8 mouse cellular contexts compared by ENCODE assay signal in the genomic region with DNA sequence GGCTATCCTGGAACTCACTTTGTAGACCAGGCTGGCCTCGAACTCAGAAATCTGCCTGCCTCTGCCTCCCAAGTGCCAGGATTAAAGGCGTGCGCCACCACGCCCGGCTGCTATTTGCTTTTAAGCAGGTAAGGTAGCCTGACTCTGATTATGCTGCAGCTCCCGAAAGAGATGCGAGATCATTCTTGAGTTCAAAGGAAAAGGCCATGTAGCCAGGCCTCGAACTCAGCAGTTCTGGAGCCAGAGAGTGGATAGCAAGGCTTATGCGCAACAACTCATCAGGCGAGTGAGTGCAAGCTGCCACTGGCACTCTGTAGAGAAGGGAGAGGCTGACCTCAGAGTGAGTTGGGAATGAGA. TPM values are rescaled to one million over a fixed set of nuclear protein-coding genes. Genes with fewer than 3 reads are reported as not detected.
DNase-seq lines count a peak whose midpoint lies in the region; ATAC-seq and TF ChIP-seq lines count a peak whose summit lies in the region.

No protein-coding gene starts in this region.

- WGBS in heart, adult 2 months = 85% methylated on average over 10 of the region's 10 CpGs
- WGBS in forebrain, embryonic 12.5 days = 84% methylated on average over 10 of the region's 10 CpGs
- WGBS in liver, embryonic 14.5 days (ENCODE audit: insufficient replicate concordance) = 77% methylated on average over 10 of the region's 10 CpGs

- H3K9me3 ChIP-seq in forebrain, embryonic 12.5 days = no peaks in the 10 kb centered on the region
- H3K9me3 ChIP-seq in liver, embryonic 14.5 days (ENCODE audit: control insufficient read depth, low read length) = no peaks in the 10 kb centered on the region

- peaks cover 35% of the 10 kb centered on the region for H3K79me3 ChIP-seq in C2C12 (ENCODE audit: low read depth)

- H3K4me1 ChIP-seq in heart, adult 2 months (ENCODE audit: control insufficient read depth, insufficient read depth, low read length) = peaks cover 10% of the 10 kb centered on the region
- peaks cover 42% of the 10 kb centered on the region for H3K4me1 ChIP-seq in forebrain, embryonic 12.5 days
- H3K4me1 ChIP-seq in liver, embryonic 14.5 days (replicated peaks; ENCODE audit: control insufficient read depth in 2 of 2, insufficient read depth in 2 of 2, low read length in 1 of 2) = peaks cover 32 to 51% of the 10 kb centered on the region in 2 experiments

- H3K79me2 ChIP-seq in heart, adult 2 months (replicated peaks; ENCODE audit: control insufficient read depth, insufficient read depth, low read length) = 0 out of 2 replicates have a peak, but pooled peaks cover 2% of the 10 kb centered on the region
- peaks cover 40% of the 10 kb centered on the region for H3K79me2 ChIP-seq in C2C12 (ENCODE audit: control insufficient read depth, insufficient read depth)

- DNase-seq in heart, adult 2 months = no peak
- no peak for DNase-seq in heart, adult 11 months
- no peak for DNase-seq in liver, embryonic 14.5 days (ENCODE audit: low read depth in 3 of 3, low spot score in 3 of 3)
- no peak for DNase-seq in urinary bladder, adult 2 months (ENCODE audit: low spot score)
- DNase-seq in left cerebral cortex, postnatal 10 days (ENCODE audit: extremely low spot score in 1 of 2, low spot score in 2 of 2) = no peak
- DNase-seq in urinary bladder, adult 18-20 months (ENCODE audit: low spot score in 2 of 2) = no peak

- H3ac ChIP-seq in C2C12 (ENCODE audit: control insufficient read depth, insufficient read length, low read depth) = peak overlapping the region; percentile 41

- TF ChIP-seq POLR2A in heart, adult 2 months (IDR thresholded peaks at IDR 0.05; ENCODE audit: insufficient read depth, low read depth, low read length) = no peak

- H3K36me3 ChIP-seq in heart, adult 2 months (ENCODE audit: control insufficient read depth, insufficient read depth, low read length) = no peaks in the 10 kb centered on the region
- H3K36me3 ChIP-seq in C2C12 (ENCODE audit: control insufficient read depth, insufficient read depth) = peaks cover 10% of the 10 kb centered on the region
- H3K36me3 ChIP-seq in forebrain, embryonic 12.5 days (replicated peaks) = 0 out of 2 replicates have a peak, but pooled peaks cover 5% of the 10 kb centered on the region
- H3K36me3 ChIP-seq in liver, embryonic 14.5 days (replicated peaks; ENCODE audit: control insufficient read depth, insufficient read depth, low read depth) = no peaks in the 10 kb centered on the region

- H3K9ac ChIP-seq in heart, adult 2 months (ENCODE audit: low read depth, low read length) = no peak overlapping the region
- H3K9ac ChIP-seq in forebrain, embryonic 12.5 days = peak overlapping the region; percentile 79; the same call in 1 of the 2 replicates
- H3K9ac ChIP-seq in liver, embryonic 14.5 days (replicated peaks) = peak overlapping the region; percentile 88; the same call in 1 of the 2 replicates

- peak overlapping the region; percentile 73 for H3K4me2 ChIP-seq in forebrain, embryonic 12.5 days
- peak overlapping the region; percentile 97 for H3K4me2 ChIP-seq in liver, embryonic 14.5 days (ENCODE audit: low read depth)

- H3K27ac ChIP-seq in heart, adult 2 months = peak overlapping the region; percentile 98
- H3K27ac ChIP-seq in forebrain, embryonic 12.5 days = peak overlapping the region; percentile 91
- H3K27ac ChIP-seq in liver, embryonic 14.5 days = peak overlapping the region; percentile 68

- H3K4me3 ChIP-seq in heart, adult 2 months = peak overlapping the region; percentile 78; the same call in 1 of the 2 replicates
- H3K4me3 ChIP-seq in C2C12 (ENCODE audit: insufficient read depth, poor library complexity, severe bottlenecking) = no peak overlapping the region
- peak overlapping the region; percentile 64 for H3K4me3 ChIP-seq in forebrain, embryonic 12.5 days (replicated peaks)
- H3K4me3 ChIP-seq in liver, embryonic 14.5 days (ENCODE audit: insufficient read depth in 1 of 2, low read depth in 2 of 2, low read length in 2 of 2) = peak overlapping the region; percentile 82 to 90

- no peak for TF ChIP-seq CTCF in heart, adult 2 months (IDR thresholded peaks at IDR 0.05)
- no peak for TF ChIP-seq CTCF in C2C12 (IDR thresholded peaks at IDR 0.05; ENCODE audit: control insufficient read depth, insufficient read depth, insufficient read length)
- no peak for TF ChIP-seq CTCF in liver, embryonic 14.5 days (IDR thresholded peaks at IDR 0.05; ENCODE audit: low read depth)

- TF ChIP-seq EP300 in heart, adult 2 months (IDR thresholded peaks at IDR 0.05; ENCODE audit: insufficient read depth, low read depth, low read length) = no peak
- no peak for TF ChIP-seq EP300 in liver, embryonic 14.5 days (IDR thresholded peaks at IDR 0.05; ENCODE audit: low read depth)

- ATAC-seq in forebrain, embryonic 12.5 days (ENCODE audit: low FRiP score) = no peak
- no peak for ATAC-seq in liver, embryonic 14.5 days (ENCODE audit: insufficient read depth)

- intact Hi-C loops in heart, adult 2 months (cut with DNase I) = loop anchor here (2.0 kb wide), 1 partner anchor 17 kb away; no protein-coding TSS in a partner anchor
- intact Hi-C loops in left cerebral cortex, postnatal 10 days (cut with DNase I) = no loop called here

- H3K27me3 ChIP-seq in heart, adult 2 months (ENCODE audit: control insufficient read depth, insufficient read depth, low read length) = no peaks in the 10 kb centered on the region
- H3K27me3 ChIP-seq in C2C12 (ENCODE audit: control insufficient read depth, insufficient read depth, insufficient read length) = no peaks in the 10 kb centered on the region
- H3K27me3 ChIP-seq in forebrain, embryonic 12.5 days = peaks cover 30% of the 10 kb centered on the region
- H3K27me3 ChIP-seq in liver, embryonic 14.5 days (ENCODE audit: control insufficient read depth, insufficient read depth, low read length) = peaks cover 19% of the 10 kb centered on the region

TF ChIP-seq in C2C12, 6 proteins besides CTCF, POLR2A, EP300 and RAD21:
- TF ChIP-seq MYOD1 (IDR thresholded peaks at IDR 0.05; ENCODE audit: control insufficient read depth, insufficient read length, low read depth) (no peak), CEBPB (IDR thresholded peaks at IDR 0.05; ENCODE audit: low read depth) (no peak), FOSL1 (IDR thresholded peaks at IDR 0.05; ENCODE audit: insufficient read depth, low read length, poor library complexity, severe bottlenecking) (no peak), MYOG (IDR thresholded peaks at IDR 0.05; ENCODE audit: control insufficient read depth, extremely low read depth, insufficient read length) (no peak), USF1 (IDR thresholded peaks at IDR 0.05; ENCODE audit: low read depth) (no peak), MAX (IDR thresholded peaks at IDR 0.05) (no peak)
TF ChIP-seq in C2C12: peak in this region for 0.

RNA-seq across cellular contexts. Expression of a gene that starts 0.7 kb away (rescaled TPM):
- 10 to 100 TPM; 54.1 to 66.1 TPM for total RNA-seq in heart, adult 2 months (2021)
- polyA plus RNA-seq in heart, adult 2 months (2012; rRNA removed) = 91.3 and 94.8 TPM in 2 replicates
- polyA plus RNA-seq in C2C12 (2012; fragmentation: generic; extraction: Trizol) = 86.7 TPM
- polyA plus RNA-seq in forebrain, embryonic 12.5 days (2016; fragmentation: Nextera tagmentation; extraction: Ambion mirVana) = 139 and 143 TPM in 2 replicates
- 42.3 and 64.5 TPM in 2 replicates for polyA plus RNA-seq in liver, embryonic 14.5 days (2012; rRNA removed)
- 60.4 and 66.0 TPM in 2 replicates for polyA plus RNA-seq in liver, embryonic 14.5 days (2014; fragmentation: Nextera tagmentation; extraction: Ambion mirVana)
- 119 and 152 TPM in 2 replicates for polyA plus RNA-seq in urinary bladder, adult 2 months (2012; rRNA removed)
- total RNA-seq in left cerebral cortex, postnatal 10 days (2021) = 10 to 100 TPM; 43.6 to 44.0 TPM

RNA-seq across cellular contexts. Expression of a gene that starts 1.7 kb away (rescaled TPM):
- 1 to 10 TPM; 7.6 to 8.5 TPM for total RNA-seq in heart, adult 2 months (2021)
- polyA plus RNA-seq in heart, adult 2 months (2012; rRNA removed) = 18.4 and 18.8 TPM in 2 replicates
- polyA plus RNA-seq in C2C12 (2012; fragmentation: generic; extraction: Trizol) = 3.3 TPM
- 2.0 and 2.3 TPM in 2 replicates for polyA plus RNA-seq in forebrain, embryonic 12.5 days (2016; fragmentation: Nextera tagmentation; extraction: Ambion mirVana)
- 4.2 and 4.3 TPM in 2 replicates for polyA plus RNA-seq in liver, embryonic 14.5 days (2012; rRNA removed)
- polyA plus RNA-seq in liver, embryonic 14.5 days (2014; fragmentation: Nextera tagmentation; extraction: Ambion mirVana) = 1.6 TPM in 2 replicates
- polyA plus RNA-seq in urinary bladder, adult 2 months (2012; rRNA removed) = 42.8 and 59.9 TPM in 2 replicates
- 10 to 100 TPM; 12.6 to 12.7 TPM for total RNA-seq in left cerebral cortex, postnatal 10 days (2021)

RNA-seq across cellular contexts. Expression of a gene that starts 31.4 kb away (rescaled TPM):
- total RNA-seq in heart, adult 2 months (2021) = 1 to 10 TPM; 1.3 to 1.4 TPM
- 2.7 and 2.9 TPM in 2 replicates for polyA plus RNA-seq in heart, adult 2 months (2012; rRNA removed)
- polyA plus RNA-seq in C2C12 (2012; fragmentation: generic; extraction: Trizol) = 87.7 TPM
- polyA plus RNA-seq in forebrain, embryonic 12.5 days (2016; fragmentation: Nextera tagmentation; extraction: Ambion mirVana) = 31.0 and 32.0 TPM in 2 replicates
- polyA plus RNA-seq in liver, embryonic 14.5 days (2012; rRNA removed) = 1.4 and 1.5 TPM in 2 replicates
- polyA plus RNA-seq in liver, embryonic 14.5 days (2014; fragmentation: Nextera tagmentation; extraction: Ambion mirVana) = 0.67 and 0.75 TPM in 2 replicates
- polyA plus RNA-seq in urinary bladder, adult 2 months (2012; rRNA removed) = 26.8 and 36.6 TPM in 2 replicates
- 1 to 10 TPM; 1.0 to 2.0 TPM for total RNA-seq in left cerebral cortex, postnatal 10 days (2021)
